Mouse (Mus musculus) naive thymus-derived CD4-positive, alpha-beta T cell, adult 2 months (primary cell): ENCODE measurements at regions not wholly inside any gene's neighbourhood (a gene's known extent, or its start where the extent isn't known, plus 50 kb on each side); places are given as distances from the start of the nearest gene placed in this dataset.
"Not testable (repeated sequence)": the region's sequence is repeated elsewhere in the genome, so short reads cannot be mapped to it uniquely, and the experiment has no call there.

Experiments
- DNase-seq: peaks from one replicate; pipeline ENCODE4 v3.0.0-alpha.2; 2011; ENCODE audit warnings: low read depth

DNA sequence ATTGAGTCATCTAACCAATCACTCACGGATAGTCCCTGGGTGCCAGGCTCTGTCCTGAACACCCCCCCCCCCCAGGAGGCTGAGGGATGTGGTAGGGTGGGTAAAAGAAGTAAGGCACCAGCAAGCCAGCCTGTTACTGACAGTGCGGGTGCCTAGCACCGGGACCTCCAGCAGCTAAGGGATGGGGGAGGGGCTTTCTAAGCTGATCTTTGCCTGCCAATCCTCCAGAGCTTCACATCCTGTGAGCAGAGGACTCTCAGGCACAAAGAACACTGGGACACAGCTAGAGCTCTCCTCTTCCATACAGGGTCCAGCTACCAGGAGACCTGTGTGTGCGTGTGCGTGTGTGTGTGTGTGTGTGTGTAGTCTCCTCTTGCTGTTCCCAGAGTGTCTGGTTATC, 215.9 kb downstream of the Matn1 start:
- DNase-seq = no peak

DNA sequence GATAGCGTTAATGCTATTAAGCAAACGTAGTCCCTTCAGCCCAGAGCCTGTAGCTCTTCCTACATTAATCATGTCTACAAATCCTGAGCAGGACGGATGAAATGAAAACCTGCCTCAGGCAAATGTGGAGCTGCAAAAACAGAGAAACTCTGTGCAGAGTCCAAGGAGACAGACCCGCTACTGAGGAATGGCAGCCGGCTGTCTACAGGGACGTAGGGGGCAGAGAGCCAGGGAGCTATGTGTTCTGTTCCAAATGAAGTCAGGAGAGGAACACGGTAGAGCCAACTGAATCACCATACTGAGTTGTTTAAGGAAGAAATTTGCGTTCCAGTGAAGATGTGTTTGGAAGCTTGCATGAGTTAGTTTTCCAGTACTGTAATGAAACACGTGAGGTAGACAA, 217.3 kb downstream of the Matn1 start:
- DNase-seq = no peak

GRCm38 (mm10) chr4:131163782-131164315, 219.7 kb downstream of the Matn1 start:
- no peak for DNase-seq

DNA sequence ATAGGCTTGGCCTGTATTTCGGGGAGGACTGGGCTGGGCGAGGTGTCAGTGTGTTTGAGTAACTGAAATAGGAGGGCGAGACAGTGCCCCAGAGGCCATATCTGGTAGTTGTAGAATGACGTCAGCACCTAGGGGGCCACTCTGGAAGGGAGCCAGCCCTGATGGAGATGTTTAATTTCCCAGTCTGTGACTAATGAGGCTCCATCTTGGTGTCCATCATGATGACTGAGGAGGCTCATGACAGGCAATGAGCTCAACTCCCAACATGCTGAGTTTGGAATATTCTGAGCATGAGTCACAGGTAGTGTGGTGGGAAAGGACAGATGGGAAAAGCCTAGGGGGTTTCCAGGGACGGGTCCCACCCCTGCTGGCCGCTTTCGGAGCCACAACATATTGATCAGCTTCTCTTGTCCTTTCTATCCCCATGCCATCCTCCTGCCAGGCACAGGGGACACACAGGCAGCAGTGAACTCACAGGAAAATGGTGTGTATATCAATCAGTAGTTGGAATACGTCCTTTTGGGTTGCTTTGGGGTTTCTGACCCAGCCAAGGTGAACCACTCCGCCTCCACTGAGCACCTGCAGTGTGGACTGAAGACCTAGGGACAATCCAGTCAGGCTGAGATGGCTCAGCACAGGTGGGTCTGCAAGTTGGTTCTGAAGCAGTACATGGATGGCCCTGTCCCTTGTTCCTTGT, 222.5 kb downstream of the Matn1 start:
- DNase-seq = no peak

DNA sequence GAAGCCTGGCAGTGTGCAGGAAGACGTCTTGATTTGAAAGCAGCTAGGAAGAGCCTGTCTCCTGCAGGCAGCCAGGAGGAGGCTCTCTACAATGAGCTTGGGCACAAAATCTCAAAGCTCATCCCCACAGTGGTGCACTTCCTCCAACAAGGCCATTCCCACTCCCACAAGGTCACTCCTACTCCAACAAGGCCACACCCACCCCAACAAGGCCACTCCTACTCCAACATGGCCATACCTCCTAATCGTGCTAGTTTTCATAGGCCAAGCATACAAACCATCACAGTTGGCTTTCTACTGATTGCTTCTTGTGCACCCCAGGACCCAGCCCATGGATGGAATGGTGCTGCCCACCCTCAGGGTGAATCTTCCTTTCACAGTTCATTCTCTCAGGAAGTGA, 223.7 kb downstream of the Matn1 start:
- DNase-seq = no peak

GRCm38 (mm10) chr4:131173783-131174460, 229.7 kb downstream of the Matn1 start:
- DNase-seq = no peak

- DNase-seq = no peak
Observed at GRCm38 (mm10) chr4:131176701-131177100, 232.5 kb downstream of the Matn1 start.

- DNase-seq = no peak
Observed at GRCm38 (mm10) chr4:131177889-131178288, 233.7 kb downstream of the Matn1 start.

DNA sequence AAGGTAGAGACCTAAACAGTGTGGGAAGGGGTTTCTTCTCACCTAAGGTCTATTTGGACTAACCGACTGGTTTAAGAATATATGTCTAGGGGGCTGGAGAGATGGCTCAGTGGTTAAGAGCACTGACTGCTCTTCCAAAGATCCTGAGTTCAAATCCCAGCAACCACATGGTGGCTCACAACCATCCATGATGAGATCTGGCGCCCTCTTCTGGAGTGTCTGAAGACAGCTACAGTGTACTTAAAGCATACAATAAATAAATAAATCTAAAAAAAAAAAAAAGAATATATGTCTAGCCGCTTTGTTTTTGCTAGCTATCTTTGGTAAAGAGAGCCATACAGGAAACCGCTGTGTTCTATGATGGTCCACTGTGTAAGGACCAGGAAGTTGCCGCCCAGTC, 234.5 kb downstream of the Matn1 start:
- DNase-seq = not testable (repeated sequence)

GRCm38 (mm10) chr4:131188066-131188465, 243.9 kb downstream of the Matn1 start:
- DNase-seq = no peak

- no peak for DNase-seq
Observed at GRCm38 (mm10) chr4:131191106-131191880, 247.1 kb downstream of the Matn1 start.

DNA sequence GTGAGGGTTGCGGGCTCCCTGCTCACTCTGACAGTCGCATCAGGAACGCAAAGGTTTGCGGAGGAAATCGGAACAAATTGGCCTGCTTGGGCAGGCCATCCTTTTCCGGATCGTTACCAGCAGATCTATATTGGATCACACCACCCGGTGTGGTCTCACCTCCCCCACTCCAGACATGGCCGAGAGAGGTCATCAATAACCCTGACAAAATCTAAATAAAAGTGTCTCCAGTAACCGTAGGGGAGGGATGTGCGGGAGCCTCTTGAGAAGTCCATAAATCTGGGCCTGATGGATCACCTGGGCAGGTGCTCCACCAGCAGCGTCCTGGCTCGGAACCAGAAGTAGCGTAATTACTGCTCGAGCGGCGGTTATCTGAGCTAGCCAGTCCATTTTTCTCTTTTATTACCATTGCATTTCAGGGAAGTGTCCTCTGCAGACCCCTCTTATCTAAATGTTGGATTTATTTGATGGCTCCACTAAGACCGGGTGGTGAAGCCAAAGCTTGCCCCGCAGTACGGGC, 249.8 kb downstream of the Matn1 start:
- no peak for DNase-seq

- no peak for DNase-seq
Observed at GRCm38 (mm10) chr4:131196147-131196546, 252.0 kb downstream of the Matn1 start.

DNA sequence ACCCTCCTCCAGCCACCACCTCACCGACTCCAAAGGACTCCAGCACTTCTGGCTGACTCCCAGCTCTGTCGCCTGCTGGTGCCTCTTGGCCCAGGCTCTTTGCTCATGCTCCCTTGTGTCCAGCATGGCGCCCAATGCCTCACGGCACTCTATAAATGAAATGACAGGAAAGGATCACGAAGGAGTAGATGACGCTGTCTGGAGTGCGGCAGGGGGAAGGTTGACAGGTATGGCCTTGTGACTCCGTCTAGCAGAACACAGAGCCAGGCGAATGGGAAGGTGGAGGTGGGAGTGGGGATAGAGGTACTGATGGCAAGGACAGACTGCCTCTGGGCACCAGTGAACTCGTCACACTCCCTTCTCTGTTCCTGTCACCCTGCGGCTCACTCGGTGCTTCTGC, 259.5 kb downstream of the Matn1 start:
- DNase-seq = no peak

DNA sequence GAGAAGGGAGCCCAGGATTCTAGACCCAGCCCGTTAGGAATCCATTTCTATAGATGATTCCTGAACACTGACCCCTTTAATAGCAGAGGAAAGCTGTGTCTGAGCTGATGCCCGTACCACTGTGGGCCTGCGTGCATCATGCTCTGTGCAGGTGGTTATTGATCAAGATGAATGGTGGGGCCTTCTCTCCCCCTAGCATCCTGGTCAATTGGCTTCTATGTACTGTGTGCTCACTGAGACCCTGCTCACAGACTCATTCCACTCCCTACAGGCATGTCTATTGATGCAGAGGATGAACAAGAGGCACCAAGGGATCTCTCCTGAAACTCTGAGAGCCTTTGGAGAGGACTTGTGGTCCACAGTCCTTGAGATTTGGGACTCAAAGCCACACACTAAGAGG, 260.5 kb downstream of the Matn1 start:
- no peak for DNase-seq

GRCm38 (mm10) chr4:131205127-131205526, 260.9 kb downstream of the Matn1 start:
- no peak for DNase-seq

GRCm38 (mm10) chr4:131205685-131206084, 261.5 kb downstream of the Matn1 start:
- DNase-seq = no peak

- DNase-seq = no peak
Observed at GRCm38 (mm10) chr4:131206181-131206885, 262.1 kb downstream of the Matn1 start.

DNA sequence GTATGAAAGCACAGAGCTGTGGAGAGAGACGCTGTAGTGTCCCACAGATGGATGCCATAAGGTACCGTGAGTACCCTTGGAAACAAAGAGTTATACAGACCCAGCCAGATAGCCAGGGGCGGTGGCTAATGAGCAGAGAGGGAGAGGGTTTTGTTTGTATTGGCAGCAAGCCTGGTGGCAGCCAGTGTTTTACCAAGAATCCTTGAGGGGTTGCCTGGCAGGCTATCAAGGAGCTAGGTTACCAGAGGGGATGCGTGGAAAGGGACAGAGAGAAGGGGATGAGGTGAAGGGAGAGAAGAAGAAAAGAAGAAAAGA, 262.7 kb downstream of the Matn1 start:
- DNase-seq = no peak

DNA sequence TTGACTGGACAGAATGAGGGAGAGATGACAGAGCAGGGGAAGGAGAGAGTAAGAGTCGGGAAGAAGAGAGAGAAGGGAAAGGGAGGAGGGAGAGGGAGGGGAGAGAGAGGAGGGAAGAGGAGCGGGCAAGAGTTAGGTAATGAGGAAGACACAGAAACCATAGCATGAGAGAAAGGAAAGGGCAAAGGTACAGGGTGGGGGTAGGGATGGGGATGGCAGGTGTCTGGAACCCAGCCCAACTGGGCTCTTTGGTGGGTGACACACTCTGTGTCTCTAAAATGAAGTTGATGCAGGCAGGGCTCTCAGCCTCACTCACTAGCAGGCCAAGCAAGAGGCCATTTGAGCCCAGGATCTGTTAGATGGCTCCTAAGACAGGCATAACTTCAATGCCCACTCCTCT, 263.1 kb downstream of the Matn1 start:
- DNase-seq = no peak

- no peak for DNase-seq
Observed at GRCm38 (mm10) chr4:131208166-131208565, 264.0 kb downstream of the Matn1 start.

GRCm38 (mm10) chr4:131208637-131209036, 264.5 kb downstream of the Matn1 start:
- DNase-seq = no peak
